Mouse (Mus musculus): ENCODE measurements at regions not wholly inside any gene's neighbourhood (a gene's known extent, or its start where the extent isn't known, plus 50 kb on each side); places are given as distances from the start of the nearest gene placed in this dataset.
A peak's percentile ranks its signal among the peaks of the same experiment; 100 is the strongest.

- DNase-seq (ENCODE audit: low read depth, low spot score), result no peak
Observed at GRCm38 (mm10) chr16:13487659-13488058, 180.3 kb downstream of the Parn start.

GRCm38 (mm10) chr16:13486571-13486970 is 181.4 kb downstream of the Parn start:
- no peak for DNase-seq (ENCODE audit: low read depth, low spot score)

- DNase-seq (ENCODE audit: low read depth, low spot score), result peak; percentile 13
Observed at GRCm38 (mm10) chr16:13480221-13480620, 187.7 kb downstream of the Parn start.

GRCm38 (mm10) chr16:13476653-13477052 is 191.3 kb downstream of the Parn start:
- DNase-seq (ENCODE audit: low read depth, low spot score), result no peak

- DNase-seq (ENCODE audit: low read depth, low spot score), result no peak
Observed at GRCm38 (mm10) chr16:13474956-13475355, 193.0 kb downstream of the Parn start.

- DNase-seq (ENCODE audit: low read depth, low spot score), result peak; percentile 77
Observed at GRCm38 (mm10) chr16:13474274-13474673, 193.7 kb downstream of the Parn start.

GRCm38 (mm10) chr16:13467139-13467538 is 200.8 kb downstream of the Parn start:
- peak; percentile 21 for DNase-seq (ENCODE audit: low read depth, low spot score)
